Mouse (Mus musculus): ENCODE results near the gene Gm10409.
"Not testable (repeated sequence)": the region's sequence is repeated elsewhere in the genome, so short reads cannot be mapped to it uniquely, and the experiment has no call there.

DNA sequence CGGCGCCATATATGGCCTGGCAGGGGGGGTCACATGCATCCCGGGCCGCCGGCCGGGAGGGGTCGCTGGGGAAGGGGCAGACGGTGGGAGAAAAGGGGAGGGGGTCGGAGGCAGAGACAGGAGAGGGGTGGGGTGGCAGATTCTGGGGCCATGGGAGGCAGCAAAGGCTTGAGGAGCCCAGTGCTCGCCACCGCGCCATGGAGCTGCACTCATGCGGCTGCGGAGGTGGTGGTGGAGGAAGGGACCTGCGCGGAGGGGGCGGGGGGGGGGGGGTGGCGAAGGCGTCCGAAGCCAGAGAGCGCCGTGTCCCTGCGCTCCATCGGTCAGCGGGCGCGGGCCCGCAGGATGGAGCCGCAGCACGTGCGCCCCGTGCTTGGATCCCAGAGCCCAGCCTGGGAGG, at the start of gene Gm10409:
- TF ChIP-seq CTCF, EP300 (IDR thresholded peaks at IDR 0.05; ENCODE audit: low read depth): not testable (repeated sequence)

All from liver, postnatal 0 days (tissue).